Mouse (Mus musculus): ENCODE results near the gene Rfxap. TPM values are rescaled to one million over a fixed set of nuclear protein-coding genes. Genes with fewer than 3 reads are reported as not detected.

The Rfxap gene
- total RNA-seq, 2 experiments from 2014 or later, result 26.4 to 30.7 TPM

- Histone ChIP-seq H3K27ac (no peak overlapping the region), H3K4me3 (no peak overlapping the region)
- DNase-seq, result no peak
- TF ChIP-seq CTCF (IDR thresholded peaks at IDR 0.05), result no peak
- intact Hi-C loops (cut with DNase I), result no loop called here
Measured at GRCm38 (mm10) chr3:54761258-54761657, 46.3 kb downstream of the Rfxap start.

GRCm38 (mm10) chr3:54760321-54761115, 47.1 kb downstream of the Rfxap start:
- DNase-seq, result no peak
- no peak for TF ChIP-seq CTCF (IDR thresholded peaks at IDR 0.05)
- no peak overlapping the region for H3K27ac ChIP-seq
- intact Hi-C loops (cut with DNase I), result no loop called here
- no peak overlapping the region for H3K4me3 ChIP-seq

GRCm38 (mm10) chr3:54759211-54759610, 48.4 kb downstream of the Rfxap start:
- intact Hi-C loops (cut with DNase I), result no loop called here
- TF ChIP-seq CTCF (IDR thresholded peaks at IDR 0.05), result no peak

GRCm38 (mm10) chr3:54757446-54757845, 50.1 kb downstream of the Rfxap start:
- no peak overlapping the region for H3K4me3 ChIP-seq
- no peak overlapping the region for H3K27ac ChIP-seq
- DNase-seq, result no peak
- TF ChIP-seq CTCF (IDR thresholded peaks at IDR 0.05), result no peak
- intact Hi-C loops (cut with DNase I), result no loop called here

More at GRCm38 (mm10) chr3:54759211-54759610, 48.4 kb downstream of the Rfxap start:
- no peak for DNase-seq
- Histone ChIP-seq H3K27ac (no peak overlapping the region), H3K4me3 (no peak overlapping the region)

GRCm38 (mm10) chr3:54756058-54756457, 51.5 kb downstream of the Rfxap start:
- Histone ChIP-seq H3K27ac (0 out of 2 replicates have a peak overlapping the region, but pooled peaks have one; percentile 50), H3K4me3 (peak overlapping the region; percentile 78)
- TF ChIP-seq CTCF (IDR thresholded peaks at IDR 0.05), result no peak
- intact Hi-C loops (cut with DNase I), result no loop called here
- no peak for DNase-seq

GRCm38 (mm10) chr3:54755145-54756041, 52.2 kb downstream of the Rfxap start, which contains the start of gene Smad9:
TSS of gene Smad9 (plus strand) at chr3:54755582.
- H3K4me3 ChIP-seq, result peak within 1 kb of the TSS; percentile 78
- TF ChIP-seq CTCF (IDR thresholded peaks at IDR 0.05), result no peak
- peak; percentile 76 for DNase-seq
- intact Hi-C loops (cut with DNase I), result no loop called here
- peak within 1 kb of the TSS; percentile 50; the same call in 1 of the 2 replicates for H3K27ac ChIP-seq

- Histone ChIP-seq H3K27ac (no peak overlapping the region), H3K4me3 (no peak overlapping the region)
- no peak for TF ChIP-seq CTCF (IDR thresholded peaks at IDR 0.05)
- intact Hi-C loops (cut with DNase I), result no loop called here
- DNase-seq, result no peak
Measured at GRCm38 (mm10) chr3:54753411-54753810, 54.2 kb downstream of the Rfxap start.

Other genes starting within 250 kb of the Rfxap start
- gene Supt20, start 115.0 kb downstream of the Rfxap start, total RNA-seq (2021), result 10 to 100 TPM in 1 of 2 experiments, 1 to 10 TPM in 1; 9.5 to 13.3 TPM
- gene Gm21958, start 93.4 kb downstream of the Rfxap start, total RNA-seq (2021), result not detected
- gene Exosc8, start 72.4 kb downstream of the Rfxap start, total RNA-seq (2021), result 10 to 100 TPM; 10.8 to 14.1 TPM
- 1 to 10 TPM; 7.4 TPM for gene Alg5, start 72.3 kb downstream of the Rfxap start, total RNA-seq (2021)
- gene Smad9, start 52.2 kb downstream of the Rfxap start, total RNA-seq (2021), result under 1 TPM; 0.20 to 0.26 TPM
- not detected for gene Sertm1, start 108.1 kb upstream of the Rfxap start, total RNA-seq (2021)
- not detected for gene Ccna1, start 247.7 kb upstream of the Rfxap start, total RNA-seq (2021)